Mouse (Mus musculus) intestine, embryonic 15.5 days (tissue): ENCODE results near the gene Tmem11. TPM values are rescaled to one million over a fixed set of nuclear protein-coding genes. Genes with fewer than 3 reads are reported as not detected.

ENCODE experiments used
- ATAC-seq: fragments of 200-750 bp; cut with Nextera tagmentation; 2 replicates; pipeline ENCODE4 v1.8.0; 2017; ENCODE audit warnings: moderate TSS enrichment, moderate library complexity
- H3K27ac ChIP-seq: fragments of 300-500 bp; sonication (generic); 2 replicates; pipeline ENCODE4 v1.5.1; 2015; ENCODE audit warnings: mild to moderate bottlenecking, inconsistent platforms
- H3K27me3 ChIP-seq: fragments of 300-500 bp; sonication (generic); replicated peaks from 2 replicates; pipeline ENCODE4 v1.6.1; 2015; ENCODE audit warnings: inconsistent platforms
- H3K36me3 ChIP-seq: fragments of 300-500 bp; sonication (generic); 2 replicates; pipeline ENCODE4 v1.6.1; 2015; ENCODE audit warnings: inconsistent platforms
- H3K4me1 ChIP-seq: fragments of 300-500 bp; sonication (generic); replicated peaks from 2 replicates; pipeline ENCODE4 v1.6.1; 2015; ENCODE audit warnings: inconsistent platforms
- H3K4me2 ChIP-seq: fragments of 300-500 bp; sonication (generic); replicated peaks from 2 replicates; pipeline ENCODE4 v1.6.1; 2015; ENCODE audit warnings: mild to moderate bottlenecking, inconsistent platforms
- H3K4me3 ChIP-seq: fragments of 300-500 bp; sonication (generic); replicated peaks from 2 replicates; pipeline ENCODE4 v1.5.1; 2015; ENCODE audit warnings: inconsistent platforms
- H3K9ac ChIP-seq: fragments of 300-500 bp; sonication (generic); 2 replicates; pipeline ENCODE4 v1.6.1; 2015; ENCODE audit warnings: inconsistent platforms
- H3K9me3 ChIP-seq: fragments of 300-500 bp; sonication (generic); 2 replicates; pipeline ENCODE4 v1.6.1; 2016; ENCODE audit warnings: inconsistent platforms
- WGBS: fragments of 180-500 bp; shearing (Covaris S2); methylation state at CpG from one replicate; pipeline ENCODE4 v1.1.7; 2015; 5-methylcytosine and 5-hydroxymethylcytosine counted together
- polyA plus RNA-seq: library from polyadenylated mRNA; unstranded; fragments of >200 nt; fragmentation: Nextera tagmentation; extraction: Ambion mirVana; gene quantifications from 2 replicates; pipeline ENCODE4 v1.2.1, GENCODE M21; 2015

Tmem11 gene
- polyA plus RNA-seq, 1 experiment from 2014 or later, result 62.9 TPM

DNA sequence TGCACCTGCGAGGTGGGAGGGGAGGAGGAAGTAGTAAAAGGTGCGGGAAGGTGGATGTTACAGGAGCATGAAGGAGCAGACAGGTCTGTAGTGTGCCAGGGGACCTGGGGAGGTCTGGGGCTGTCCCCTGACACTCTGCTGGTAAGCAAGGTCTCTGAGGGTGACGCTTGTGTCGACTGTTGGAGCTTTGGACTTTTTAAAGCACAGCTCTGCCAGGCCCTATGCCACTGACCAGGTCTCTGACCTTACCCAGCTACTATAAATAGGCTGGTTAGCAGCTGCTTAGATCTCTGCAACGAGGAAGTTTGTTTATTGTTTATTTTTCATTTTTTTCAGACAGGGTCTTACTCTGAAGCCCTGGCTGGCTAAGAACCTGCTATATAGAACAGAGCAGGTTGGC, 33.7 kb downstream of the Tmem11 start:
- no peak overlapping the region for H3K4me2 ChIP-seq
- no peaks in the 10 kb centered on the region for H3K9me3 ChIP-seq
- no peak overlapping the region for H3K9ac ChIP-seq
- H3K4me3 ChIP-seq, result no peak overlapping the region
- no peaks in the 10 kb centered on the region for H3K27me3 ChIP-seq
- peaks cover 7% of the 10 kb centered on the region; the same call in 1 of the 2 replicates for H3K36me3 ChIP-seq
- WGBS, result 78% methylated on average over 5 of the region's 5 CpGs
- no peaks in the 10 kb centered on the region for H3K4me1 ChIP-seq
- ATAC-seq, result no peak
- H3K27ac ChIP-seq, result no peak overlapping the region

DNA sequence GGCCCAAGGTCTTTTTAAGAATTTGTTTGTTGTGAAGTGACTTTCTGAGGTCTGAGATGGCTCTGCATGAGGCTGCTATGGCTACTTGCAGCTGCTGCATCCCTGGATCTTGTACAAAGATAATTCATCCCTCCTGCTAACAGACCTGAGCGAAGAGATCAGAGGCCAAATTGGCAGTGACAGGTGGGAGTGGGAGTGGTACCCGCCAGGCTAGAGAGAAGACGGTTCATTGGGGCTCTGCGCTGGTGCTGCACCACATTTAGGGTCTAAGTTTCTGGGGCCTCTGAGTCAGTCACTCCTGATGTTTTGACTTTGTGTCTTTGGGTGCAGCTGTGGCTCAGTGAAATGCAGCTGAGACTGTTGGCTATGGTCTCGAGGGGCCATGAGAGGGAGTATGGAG, 35.7 kb downstream of the Tmem11 start:
- H3K27me3 ChIP-seq, result no peaks in the 10 kb centered on the region
- no peak overlapping the region for H3K9ac ChIP-seq
- H3K9me3 ChIP-seq, result no peaks in the 10 kb centered on the region
- no peaks in the 10 kb centered on the region for H3K4me1 ChIP-seq
- H3K27ac ChIP-seq, result no peak overlapping the region
- H3K4me3 ChIP-seq, result no peak overlapping the region
- ATAC-seq, result no peak
- 86% methylated on average over 5 of the region's 5 CpGs for WGBS
- H3K36me3 ChIP-seq, result peaks cover 7% of the 10 kb centered on the region; the same call in 1 of the 2 replicates
- H3K4me2 ChIP-seq, result no peak overlapping the region

DNA sequence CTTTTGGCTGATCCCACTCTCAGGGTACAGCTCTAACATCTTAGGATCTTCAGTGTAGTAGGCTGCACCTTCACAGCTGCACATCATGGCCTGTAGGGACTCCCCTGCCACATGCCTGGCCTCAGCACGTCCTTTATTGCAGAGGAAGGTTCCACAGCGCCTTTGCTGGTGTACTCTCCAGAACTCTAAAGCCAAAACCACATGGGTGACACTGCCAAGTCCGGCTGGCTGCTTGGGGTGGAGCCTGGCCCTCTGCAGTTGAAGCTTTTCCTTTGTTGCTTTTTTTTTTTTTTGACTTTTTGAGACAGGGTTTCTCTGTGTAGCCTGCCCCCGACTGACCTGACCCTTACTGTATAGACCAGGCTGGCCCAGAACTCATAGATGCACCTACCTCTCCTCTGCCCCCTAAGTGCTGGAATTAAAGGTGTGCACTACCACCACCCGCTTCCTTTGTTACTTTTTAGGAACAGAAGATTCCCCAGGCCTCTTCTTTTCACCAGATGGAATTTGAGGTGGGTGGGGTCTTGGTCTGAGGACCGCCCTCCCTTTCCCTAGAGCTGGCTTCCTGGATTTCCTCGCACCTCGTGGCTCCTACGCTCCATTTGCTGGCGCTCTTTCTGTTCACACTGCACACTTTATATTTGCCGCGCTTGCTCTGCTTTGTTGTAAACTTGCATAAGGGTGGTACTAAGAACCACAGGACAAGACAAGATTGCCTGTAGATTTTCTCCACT, 37.4 kb downstream of the Tmem11 start:
- Histone ChIP-seq H3K9ac (no peak overlapping the region), H3K4me1 (no peaks in the 10 kb centered on the region), H3K4me3 (no peak overlapping the region), H3K27me3 (no peaks in the 10 kb centered on the region), H3K9me3 (no peaks in the 10 kb centered on the region), H3K36me3 (peaks cover 7% of the 10 kb centered on the region; the same call in 1 of the 2 replicates), H3K27ac (no peak overlapping the region), H3K4me2 (no peak overlapping the region)
- ATAC-seq, result no peak
- WGBS, result 83% methylated on average over 12 of the region's 12 CpGs

DNA sequence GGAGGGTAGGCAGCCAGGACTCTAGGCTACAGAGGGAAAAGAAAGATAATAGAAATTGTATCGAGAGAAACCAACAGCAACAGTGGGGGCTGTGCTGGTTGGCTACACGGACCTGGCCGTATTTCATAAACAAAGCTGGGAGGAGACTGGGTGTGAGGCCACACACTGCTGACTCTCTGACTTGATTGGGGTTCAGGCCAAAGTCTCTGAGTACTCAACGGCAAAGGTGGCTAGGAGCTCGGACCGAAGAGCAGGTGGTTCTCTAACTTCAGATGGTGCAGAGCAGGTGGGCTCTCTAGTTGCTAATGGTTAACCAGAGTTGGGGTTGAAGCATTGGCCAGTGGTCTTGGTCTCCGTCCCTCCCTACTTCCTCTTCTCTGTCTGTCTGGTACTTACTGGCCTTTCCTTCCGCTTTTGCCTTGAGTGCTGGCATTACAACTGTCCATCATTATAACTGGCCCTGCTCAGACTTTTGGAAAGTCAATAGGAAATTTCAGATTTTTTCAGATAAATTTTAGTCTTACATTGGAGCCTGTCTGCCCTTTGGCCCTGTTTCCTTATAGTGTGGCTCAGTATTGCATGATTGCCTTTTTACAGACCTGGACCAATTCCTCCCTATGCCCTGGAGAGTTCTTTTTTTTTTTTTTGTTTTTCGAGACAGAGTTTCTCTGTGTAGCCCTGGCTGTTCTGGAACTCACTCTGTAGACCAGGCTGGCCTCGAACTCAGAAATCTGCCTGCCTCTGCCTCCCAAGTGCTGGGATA, 41.2 kb downstream of the Tmem11 start:
- peak; percentile 85 for ATAC-seq

DNA sequence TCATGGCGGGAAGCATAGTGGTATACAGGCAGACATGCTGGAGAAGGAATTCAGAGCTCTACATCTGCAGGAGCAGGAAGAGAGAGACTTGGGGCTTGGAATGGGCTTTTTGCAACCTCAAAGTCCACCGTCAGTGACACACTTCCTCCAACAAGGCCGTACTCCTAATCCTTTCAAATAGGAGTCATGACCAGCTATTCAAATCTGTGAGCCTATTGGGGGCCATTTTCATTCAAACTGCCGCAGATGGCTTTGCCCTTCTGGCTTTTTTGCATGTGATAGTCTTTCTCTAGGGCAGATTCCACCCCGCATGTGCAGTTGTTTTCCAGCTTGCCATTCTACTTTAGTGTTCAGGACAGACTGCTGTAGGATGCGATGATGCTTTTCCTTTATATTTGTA, 42.2 kb downstream of the Tmem11 start:
- H3K36me3 ChIP-seq, result no peaks in the 10 kb centered on the region
- H3K4me2 ChIP-seq, result no peak overlapping the region
- no peaks in the 10 kb centered on the region for H3K4me1 ChIP-seq
- H3K9me3 ChIP-seq, result no peaks in the 10 kb centered on the region
- 94% methylated on average over 6 of the region's 6 CpGs for WGBS
- no peaks in the 10 kb centered on the region for H3K27me3 ChIP-seq
- no peak overlapping the region for H3K9ac ChIP-seq
- H3K4me3 ChIP-seq, result no peak overlapping the region
- ATAC-seq, result no peak
- no peak overlapping the region for H3K27ac ChIP-seq

More for the DNA sequence above, 41.2 kb downstream of the Tmem11 start:
- Histone ChIP-seq H3K36me3 (no peaks in the 10 kb centered on the region), H3K4me1 (no peaks in the 10 kb centered on the region), H3K27me3 (no peaks in the 10 kb centered on the region), H3K27ac (0 out of 2 replicates have a peak overlapping the region, but pooled peaks have one; percentile 25), H3K9me3 (no peaks in the 10 kb centered on the region), H3K4me2 (no peak overlapping the region), H3K9ac (no peak overlapping the region), H3K4me3 (no peak overlapping the region)
- WGBS, result 75% methylated on average over 10 of the region's 10 CpGs

DNA sequence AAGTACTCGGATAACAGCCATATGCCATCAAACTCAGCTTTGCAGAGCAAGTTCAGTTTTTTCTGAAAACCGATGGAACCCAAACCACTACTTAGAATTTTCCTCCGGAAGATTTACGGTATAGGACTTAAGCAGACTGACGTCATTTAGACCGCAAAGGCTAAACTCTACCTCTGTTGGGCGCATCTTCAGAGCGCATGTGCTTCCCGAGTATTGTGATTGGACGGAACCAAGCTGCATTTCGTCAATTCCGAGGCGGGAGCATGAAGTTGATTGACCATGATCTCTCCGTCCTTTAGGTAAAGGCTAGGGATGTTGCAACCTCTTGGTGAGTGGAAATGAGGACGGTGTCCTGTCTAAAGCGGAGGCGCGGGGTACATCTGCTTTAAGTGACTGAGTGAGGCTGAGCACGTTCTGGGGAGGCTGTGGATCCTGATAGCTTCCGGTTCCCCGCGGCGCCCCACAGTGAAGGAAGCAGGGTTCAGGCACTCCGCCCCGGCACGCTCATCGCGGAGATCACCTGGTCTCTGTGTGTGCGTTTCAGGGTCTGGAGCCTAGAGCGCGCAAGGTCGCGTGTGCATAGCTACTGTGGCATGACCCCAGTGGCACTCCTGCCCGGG, 48.5 kb downstream of the Tmem11 start, which contains the start of gene Dhrs7b:
Dhrs7b (plus strand) TSS at position 199 of the 620 bp plus-strand sequence.
- peak within 1 kb of the TSS; percentile 80 for H3K27ac ChIP-seq
- peak within 1 kb of the TSS; percentile 75 for H3K9ac ChIP-seq
- H3K4me3 ChIP-seq, result peak within 1 kb of the TSS; percentile 76
- no peaks in the 10 kb centered on the region for H3K36me3 ChIP-seq
- peak within 1 kb of the TSS; percentile 83 for H3K4me2 ChIP-seq
- no peaks in the 10 kb centered on the region for H3K9me3 ChIP-seq
- WGBS, result under 1% methylated on average over 34 of the region's 34 CpGs
- ATAC-seq, result peak; percentile 98
- no peaks in the 10 kb centered on the region for H3K27me3 ChIP-seq
- 0 out of 2 replicates have a peak, but pooled peaks cover 4% of the 10 kb centered on the region for H3K4me1 ChIP-seq

DNA sequence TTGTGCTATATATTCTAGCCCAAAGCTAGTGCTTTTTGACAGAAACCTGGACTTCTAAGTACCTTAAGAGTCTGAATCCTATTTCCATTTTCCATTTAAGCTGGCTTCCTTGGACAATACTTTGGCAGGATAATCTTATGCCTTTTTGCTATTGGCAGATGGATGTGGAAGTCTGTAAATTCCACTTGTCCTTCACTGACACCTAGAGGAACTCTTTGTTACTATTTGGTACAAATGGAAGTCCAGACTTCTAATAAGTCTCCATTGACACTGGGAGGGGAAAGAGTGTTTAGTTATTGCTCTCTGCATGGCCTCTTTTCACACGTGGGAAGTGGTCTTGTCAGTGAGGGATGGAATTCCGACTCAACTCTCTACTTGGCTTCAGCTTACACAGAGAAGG, 50.2 kb downstream of the Tmem11 start:
- H3K4me2 ChIP-seq, result no peak overlapping the region
- 0 out of 2 replicates have a peak, but pooled peaks cover 4% of the 10 kb centered on the region for H3K4me1 ChIP-seq
- H3K9ac ChIP-seq, result no peak overlapping the region

DNA sequence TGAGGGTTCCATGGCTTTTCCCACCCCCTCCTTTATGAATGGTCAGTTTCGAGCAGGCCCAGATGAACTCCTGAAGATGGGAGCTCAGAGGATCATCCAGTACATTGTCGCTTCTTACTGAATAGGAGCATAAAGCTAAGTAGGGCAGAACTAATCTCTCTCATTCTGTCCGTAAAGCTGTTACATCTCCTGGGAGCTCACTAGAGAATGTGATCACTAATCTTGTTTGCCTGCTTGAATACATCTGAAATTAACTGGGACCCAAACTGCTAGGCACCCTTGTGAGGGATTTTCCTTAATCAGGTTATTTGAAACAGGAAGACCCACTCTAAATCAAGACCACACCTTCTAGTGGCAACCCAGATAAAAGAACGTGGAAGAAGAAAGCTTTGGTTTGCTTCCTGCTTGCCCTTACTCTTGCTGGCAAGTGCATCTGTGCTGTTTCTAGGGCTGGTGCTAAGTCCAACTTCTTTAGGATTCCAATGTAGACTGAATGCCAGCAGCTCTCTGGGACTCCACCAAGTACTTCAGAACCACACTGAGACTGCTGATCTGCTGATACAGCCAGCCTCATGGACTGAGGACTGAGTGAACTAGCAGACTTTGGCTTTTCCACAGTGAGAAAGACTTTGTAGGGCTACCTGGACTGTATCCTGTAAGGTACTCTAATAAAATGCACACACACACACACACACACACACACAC, 51.7 kb downstream of the Tmem11 start:
- Histone ChIP-seq H3K4me2 (no peak overlapping the region), H3K4me3 (no peak overlapping the region), H3K27me3 (no peaks in the 10 kb centered on the region), H3K27ac (no peak overlapping the region), H3K9ac (no peak overlapping the region), H3K9me3 (no peaks in the 10 kb centered on the region), H3K4me1 (0 out of 2 replicates have a peak, but pooled peaks cover 4% of the 10 kb centered on the region), H3K36me3 (no peaks in the 10 kb centered on the region)
- WGBS, result 74% methylated on average over 4 of the region's 4 CpGs
- no peak for ATAC-seq

More for the DNA sequence above, 50.2 kb downstream of the Tmem11 start:
- ATAC-seq, result no peak
- Histone ChIP-seq H3K27me3 (no peaks in the 10 kb centered on the region), H3K4me3 (no peak overlapping the region), H3K9me3 (no peaks in the 10 kb centered on the region), H3K36me3 (no peaks in the 10 kb centered on the region), H3K27ac (no peak overlapping the region)
- 26% methylated on average over 2 of the region's 2 CpGs for WGBS

DNA sequence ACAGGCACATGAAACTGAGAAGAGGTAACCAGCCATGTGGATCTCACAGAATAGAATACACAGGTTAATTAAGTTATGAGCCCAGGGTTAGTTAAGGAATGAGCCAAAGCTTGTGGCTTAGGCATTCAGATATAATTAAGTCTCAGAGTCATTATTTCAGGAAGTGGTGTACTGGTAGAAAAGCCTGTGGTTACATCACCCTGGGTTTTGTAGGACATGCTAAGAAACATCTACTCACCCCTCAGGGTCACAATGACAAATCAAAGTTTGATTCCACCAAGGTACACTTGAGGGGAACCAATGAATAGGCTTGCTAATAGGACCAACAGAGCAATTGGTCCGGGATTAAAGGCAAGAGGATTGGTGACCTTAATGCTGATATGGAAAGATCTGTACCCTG, 52.4 kb downstream of the Tmem11 start:
- Histone ChIP-seq H3K4me2 (no peak overlapping the region), H3K27me3 (no peaks in the 10 kb centered on the region), H3K9me3 (no peaks in the 10 kb centered on the region), H3K4me1 (0 out of 2 replicates have a peak, but pooled peaks cover 4% of the 10 kb centered on the region), H3K36me3 (no peaks in the 10 kb centered on the region), H3K27ac (no peak overlapping the region), H3K9ac (no peak overlapping the region), H3K4me3 (no peak overlapping the region)
- ATAC-seq, result no peak
- 53% methylated on average over 1 of the region's 1 CpGs for WGBS

DNA sequence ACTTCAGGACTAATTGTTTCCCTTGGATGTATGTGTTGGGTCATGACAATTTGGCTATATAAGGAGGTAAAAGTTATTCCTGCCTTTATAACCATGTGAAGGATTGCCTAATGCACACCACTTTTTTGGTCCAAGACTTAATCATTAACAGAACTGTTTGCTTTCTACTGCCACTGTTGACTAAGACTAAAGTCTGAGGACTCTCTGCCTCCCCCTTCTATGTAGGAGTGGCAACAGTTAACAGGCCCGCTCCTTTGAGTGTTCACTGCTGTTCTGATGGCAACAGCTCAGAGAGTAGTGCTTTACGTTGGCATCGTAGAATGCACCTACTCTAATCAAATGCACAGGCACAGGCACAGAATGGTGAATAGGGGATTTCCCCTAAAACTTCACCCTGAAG, 53.9 kb downstream of the Tmem11 start:
- H3K9me3 ChIP-seq, result no peaks in the 10 kb centered on the region
- H3K9ac ChIP-seq, result no peak overlapping the region
- H3K36me3 ChIP-seq, result no peaks in the 10 kb centered on the region
- peak overlapping the region; percentile 56; the same call in 1 of the 2 replicates for H3K27ac ChIP-seq
- no peak overlapping the region for H3K4me3 ChIP-seq
- no peaks in the 10 kb centered on the region for H3K27me3 ChIP-seq
- 63% methylated on average over 3 of the region's 3 CpGs for WGBS
- peak; percentile 93 for ATAC-seq
- H3K4me2 ChIP-seq, result no peak overlapping the region
- no peaks in the 10 kb centered on the region for H3K4me1 ChIP-seq

DNA sequence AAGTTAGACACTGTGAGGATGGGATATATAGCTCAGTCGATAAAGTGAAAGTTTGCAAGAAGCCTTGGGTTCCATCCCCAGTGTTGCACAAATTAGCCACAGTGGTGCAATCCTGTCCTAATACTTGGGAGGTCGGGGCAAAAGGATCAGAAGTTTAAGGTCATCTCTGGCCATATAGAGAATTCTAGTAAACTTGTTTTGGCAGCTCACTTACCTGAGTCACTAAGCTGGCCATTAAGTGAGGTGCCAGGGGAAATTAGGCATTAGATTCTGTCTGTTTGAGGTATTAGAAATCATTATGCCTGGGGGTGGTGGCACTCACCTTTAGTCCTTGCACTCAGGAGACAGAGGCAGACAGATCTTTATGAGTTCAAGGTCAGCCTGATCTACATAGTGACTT, 55.3 kb downstream of the Tmem11 start:
- H3K36me3 ChIP-seq, result no peaks in the 10 kb centered on the region
- no peaks in the 10 kb centered on the region for H3K4me1 ChIP-seq
- WGBS, result 70% methylated on average over 2 of the region's 2 CpGs
- no peak for ATAC-seq
- no peak overlapping the region for H3K4me2 ChIP-seq
- no peaks in the 10 kb centered on the region for H3K9me3 ChIP-seq
- no peak overlapping the region for H3K4me3 ChIP-seq
- no peak overlapping the region for H3K9ac ChIP-seq
- no peaks in the 10 kb centered on the region for H3K27me3 ChIP-seq
- H3K27ac ChIP-seq, result no peak overlapping the region

DNA sequence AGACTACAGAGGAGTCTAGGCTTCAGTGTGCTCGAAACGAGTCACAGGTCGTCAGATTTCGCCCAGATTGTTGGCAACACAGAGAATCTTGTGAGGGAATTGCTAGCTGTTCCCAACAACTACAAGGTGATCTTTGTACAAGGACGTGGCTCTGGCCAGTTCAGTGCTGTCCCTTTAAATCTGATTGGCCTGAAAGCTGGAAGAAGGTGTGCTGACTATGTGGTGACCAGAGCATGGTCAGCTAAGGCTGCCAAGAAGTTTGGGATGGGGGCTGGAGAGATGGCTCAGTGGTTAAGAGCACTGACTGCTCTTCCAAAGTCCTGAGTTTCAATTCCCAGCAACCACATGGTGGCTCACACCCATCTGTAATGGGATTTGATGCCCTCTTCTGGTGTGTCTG, 62.7 kb downstream of the Tmem11 start:
- 75% methylated on average over 5 of the region's 5 CpGs for WGBS
- no peak overlapping the region for H3K4me3 ChIP-seq

More for the DNA sequence above, 62.7 kb downstream of the Tmem11 start:
- H3K27me3 ChIP-seq, result no peaks in the 10 kb centered on the region
- no peak overlapping the region for H3K4me2 ChIP-seq
- ATAC-seq, result no peak
- H3K9ac ChIP-seq, result no peak overlapping the region
- H3K36me3 ChIP-seq, result no peaks in the 10 kb centered on the region
- no peaks in the 10 kb centered on the region for H3K4me1 ChIP-seq
- no peak overlapping the region for H3K27ac ChIP-seq
- no peaks in the 10 kb centered on the region for H3K9me3 ChIP-seq
